Mouse (Mus musculus): ENCODE results near the gene Nlrc5. TPM values are rescaled to one million over a fixed set of nuclear protein-coding genes. Genes with fewer than 3 reads are reported as not detected.
"Not testable (repeated sequence)": the region's sequence is repeated elsewhere in the genome, so short reads cannot be mapped to it uniquely, and the experiment has no call there.

Gene Nlrc5
- polyA plus RNA-seq, 1 experiment from 2014 or later = 0.13 TPM

DNA sequence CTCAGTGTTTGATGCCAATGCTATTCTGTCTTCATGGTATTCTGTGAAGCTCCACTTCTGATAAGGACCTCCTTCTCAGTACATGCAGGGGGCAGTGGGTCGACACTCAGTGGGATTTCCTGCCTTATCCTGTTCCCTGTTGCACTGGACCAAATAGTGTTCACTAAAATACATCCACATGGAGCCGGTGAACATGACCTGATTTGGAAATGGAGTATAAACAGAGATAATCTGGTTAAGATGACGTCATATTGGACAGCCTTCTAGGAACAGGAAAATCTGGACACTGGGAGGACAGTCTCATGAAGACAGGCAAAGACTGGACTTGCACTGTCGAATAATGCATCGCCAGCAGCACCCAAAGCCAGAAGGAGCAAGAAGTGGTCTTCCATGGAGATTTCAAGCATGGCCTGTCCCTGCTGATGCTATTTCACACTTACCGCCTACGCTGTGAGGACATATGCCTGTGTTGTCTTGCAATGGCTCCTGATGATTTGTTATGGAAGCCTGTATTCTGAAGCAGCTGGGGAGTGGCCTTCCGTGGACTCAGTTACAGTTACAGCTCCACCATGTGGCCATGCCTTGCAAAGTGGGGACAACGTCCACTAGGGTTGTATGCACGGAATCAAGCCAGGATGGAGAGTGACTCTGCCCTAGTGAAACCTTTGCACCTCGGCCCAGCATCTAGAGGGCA, 37.0 kb upstream of the Nlrc5 start:
- H3K9ac ChIP-seq = no peak overlapping the region
- H3K4me2 ChIP-seq = no peak overlapping the region
- peaks cover 32% of the 10 kb centered on the region for H3K36me3 ChIP-seq (replicated peaks)
- H3K4me3 ChIP-seq (replicated peaks) = no peak overlapping the region
- H3K4me1 ChIP-seq = no peaks in the 10 kb centered on the region
- H3K27me3 ChIP-seq = no peaks in the 10 kb centered on the region
- no peak for ATAC-seq (ENCODE audit: low FRiP score)
- no peaks in the 10 kb centered on the region for H3K9me3 ChIP-seq
- WGBS = 70% methylated on average over 11 of the region's 11 CpGs
- no peak overlapping the region for H3K27ac ChIP-seq

GRCm38 (mm10) chr8:94398587-94398986, 35.6 kb upstream of the Nlrc5 start:
- 86% methylated on average over 6 of the region's 6 CpGs for WGBS
- H3K27me3 ChIP-seq = no peaks in the 10 kb centered on the region
- no peak overlapping the region for H3K27ac ChIP-seq
- H3K9ac ChIP-seq = no peak overlapping the region
- ATAC-seq (ENCODE audit: low FRiP score) = no peak
- H3K4me3 ChIP-seq (replicated peaks) = no peak overlapping the region
- peaks cover 22% of the 10 kb centered on the region for H3K36me3 ChIP-seq (replicated peaks)
- no peak overlapping the region for H3K4me2 ChIP-seq
- H3K9me3 ChIP-seq = no peaks in the 10 kb centered on the region
- H3K4me1 ChIP-seq = no peaks in the 10 kb centered on the region

DNA sequence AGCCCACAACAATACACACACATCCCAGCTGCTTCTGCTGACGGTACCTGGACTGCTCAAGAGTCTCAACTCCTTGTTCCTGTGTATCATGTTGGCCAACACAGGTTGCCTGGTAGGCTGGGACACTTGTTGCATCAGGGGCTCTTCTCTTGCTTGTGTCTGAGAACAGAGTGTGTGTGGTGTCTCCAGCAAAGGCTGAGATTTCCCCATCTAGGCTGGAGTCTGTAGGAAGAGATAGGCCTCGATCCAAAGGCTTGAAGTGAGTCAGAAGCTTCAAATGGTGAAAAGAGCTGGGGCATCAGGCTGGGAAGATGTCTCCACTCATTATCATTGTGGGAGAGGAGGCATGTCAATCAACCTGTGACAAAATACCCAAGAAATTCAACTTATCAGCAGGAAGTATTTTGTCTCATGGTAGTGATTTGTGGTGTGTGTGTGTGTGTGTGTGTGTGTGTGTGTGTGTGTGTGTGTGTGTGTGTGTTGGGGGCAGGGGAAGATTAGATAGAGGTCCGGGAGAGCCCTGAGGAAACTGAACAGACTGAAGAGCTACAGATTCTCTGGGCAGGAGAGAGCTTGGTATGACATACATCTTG, 34.7 kb upstream of the Nlrc5 start:
- WGBS = 79% methylated on average over 3 of the region's 3 CpGs
- peaks cover 13% of the 10 kb centered on the region for H3K36me3 ChIP-seq (replicated peaks)
- no peaks in the 10 kb centered on the region for H3K27me3 ChIP-seq
- H3K9me3 ChIP-seq = no peaks in the 10 kb centered on the region
- H3K4me2 ChIP-seq = no peak overlapping the region
- no peak for ATAC-seq (ENCODE audit: low FRiP score)
- H3K4me1 ChIP-seq = no peaks in the 10 kb centered on the region
- no peak overlapping the region for H3K27ac ChIP-seq
- no peak overlapping the region for H3K4me3 ChIP-seq (replicated peaks)
- H3K9ac ChIP-seq = no peak overlapping the region

DNA sequence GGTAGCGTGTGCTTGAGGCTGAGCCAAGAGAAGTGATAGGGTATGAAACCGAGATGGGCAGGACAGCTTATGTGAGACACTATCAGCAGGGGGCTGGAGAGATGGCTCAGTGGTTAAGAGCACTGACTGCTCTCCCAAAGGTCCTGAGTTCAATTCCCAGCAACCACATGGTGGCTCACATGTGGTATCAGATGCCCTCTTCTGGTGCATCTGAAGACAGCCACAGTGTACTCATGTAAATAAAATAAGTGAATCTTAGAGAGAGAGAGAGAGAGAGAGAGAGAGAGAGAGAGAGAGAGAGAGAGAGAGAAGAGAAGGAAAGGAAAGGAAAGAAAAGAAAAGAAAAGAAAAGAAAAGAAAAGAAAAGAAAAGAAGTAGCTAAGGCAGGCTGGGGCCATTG, 34.2 kb upstream of the Nlrc5 start:
- H3K9me3 ChIP-seq; H3K27ac ChIP-seq; H3K4me2 ChIP-seq; H3K9ac ChIP-seq; H3K36me3 ChIP-seq (replicated peaks); H3K4me3 ChIP-seq (replicated peaks); H3K27me3 ChIP-seq; ATAC-seq (ENCODE audit: low FRiP score); H3K4me1 ChIP-seq: not testable (repeated sequence)
- 75% methylated on average over 2 of the region's 2 CpGs for WGBS

DNA sequence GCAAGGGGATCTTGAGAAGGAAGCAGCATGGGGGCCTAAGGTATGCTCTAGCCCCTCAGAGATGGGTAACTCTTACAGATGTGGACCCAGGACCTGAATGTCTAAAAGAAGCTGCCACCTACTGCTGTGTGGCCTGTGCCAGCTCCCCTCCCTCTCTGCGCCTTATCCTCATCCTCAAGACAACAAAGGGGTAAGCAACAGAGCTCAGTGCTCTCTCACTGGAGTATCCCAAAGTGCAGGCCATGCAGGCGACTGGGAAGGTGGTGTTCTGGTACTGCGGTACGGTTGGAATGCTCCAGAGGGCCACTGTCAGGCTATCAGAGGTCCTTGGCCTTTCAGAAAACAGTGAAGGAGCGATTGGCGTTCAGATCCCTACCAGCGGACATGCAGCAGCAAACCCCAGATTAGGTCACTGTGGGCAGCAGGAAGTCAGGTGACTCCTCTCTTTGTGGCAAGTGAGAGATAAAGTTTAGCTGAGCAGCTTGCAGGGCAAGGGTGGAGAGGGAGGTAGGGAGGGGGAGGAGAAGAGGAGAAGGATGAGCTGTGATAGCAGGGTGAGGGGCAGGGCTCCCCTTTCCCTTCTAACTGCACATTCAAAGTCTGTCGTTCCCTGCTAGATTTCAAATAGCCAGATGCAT, 25.6 kb upstream of the Nlrc5 start:
- 62% methylated on average over 8 of the region's 8 CpGs for WGBS

DNA sequence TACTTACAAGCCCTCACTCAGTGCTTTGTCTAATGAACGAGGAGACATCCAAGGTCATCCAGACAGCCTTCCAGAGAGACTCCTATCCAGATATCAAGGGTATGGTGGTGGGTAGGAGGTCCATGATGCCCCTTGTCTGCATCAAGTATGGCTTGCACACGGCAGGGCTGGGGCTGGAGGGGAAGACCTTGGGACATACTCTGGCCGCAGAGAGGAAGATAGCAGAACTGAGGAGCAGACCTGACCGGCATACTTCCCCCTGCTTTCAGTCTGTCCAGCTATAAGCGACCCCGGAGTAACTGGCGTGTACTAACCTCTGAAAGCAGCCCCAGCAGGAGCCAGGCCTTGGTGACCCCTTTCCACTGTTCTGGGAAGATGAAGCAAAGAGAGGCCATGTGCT, 24.6 kb upstream of the Nlrc5 start:
- Histone ChIP-seq H3K27me3 (no peaks in the 10 kb centered on the region), H3K4me2 (no peak overlapping the region), H3K4me1 (no peaks in the 10 kb centered on the region), H3K27ac (no peak overlapping the region), H3K9me3 (no peaks in the 10 kb centered on the region), H3K36me3 (replicated peaks) (no peaks in the 10 kb centered on the region), H3K4me3 (replicated peaks) (no peak overlapping the region), H3K9ac (no peak overlapping the region)
- WGBS = 89% methylated on average over 7 of the region's 7 CpGs
- ATAC-seq (ENCODE audit: low FRiP score) = no peak

More for the DNA sequence above, 25.6 kb upstream of the Nlrc5 start:
- no peaks in the 10 kb centered on the region for H3K9me3 ChIP-seq
- no peak overlapping the region for H3K27ac ChIP-seq
- no peaks in the 10 kb centered on the region for H3K36me3 ChIP-seq (replicated peaks)
- H3K4me1 ChIP-seq = no peaks in the 10 kb centered on the region
- no peak overlapping the region for H3K9ac ChIP-seq
- H3K4me2 ChIP-seq = no peak overlapping the region
- H3K27me3 ChIP-seq = no peaks in the 10 kb centered on the region
- no peak overlapping the region for H3K4me3 ChIP-seq (replicated peaks)
- ATAC-seq (ENCODE audit: low FRiP score) = no peak

- Histone ChIP-seq H3K4me1 (no peaks in the 10 kb centered on the region), H3K27ac (no peak overlapping the region), H3K9ac (no peak overlapping the region), H3K36me3 (replicated peaks) (no peaks in the 10 kb centered on the region), H3K27me3 (no peaks in the 10 kb centered on the region), H3K4me3 (replicated peaks) (no peak overlapping the region), H3K9me3 (no peaks in the 10 kb centered on the region), H3K4me2 (no peak overlapping the region)
- WGBS = 89% methylated on average over 6 of the region's 6 CpGs
- no peak for ATAC-seq (ENCODE audit: low FRiP score)
Observed at GRCm38 (mm10) chr8:94412518-94412917, 21.6 kb upstream of the Nlrc5 start.

GRCm38 (mm10) chr8:94413509-94413908, 20.6 kb upstream of the Nlrc5 start:
- H3K9me3 ChIP-seq = no peaks in the 10 kb centered on the region
- H3K27me3 ChIP-seq = no peaks in the 10 kb centered on the region
- H3K9ac ChIP-seq = no peak overlapping the region
- WGBS = 90% methylated on average over 6 of the region's 6 CpGs
- H3K4me3 ChIP-seq (replicated peaks) = no peak overlapping the region
- no peak for ATAC-seq (ENCODE audit: low FRiP score)
- no peaks in the 10 kb centered on the region for H3K4me1 ChIP-seq
- no peak overlapping the region for H3K4me2 ChIP-seq
- no peak overlapping the region for H3K27ac ChIP-seq
- H3K36me3 ChIP-seq (replicated peaks) = no peaks in the 10 kb centered on the region

- H3K9ac ChIP-seq = no peak overlapping the region
- H3K4me1 ChIP-seq = no peaks in the 10 kb centered on the region
- H3K4me2 ChIP-seq = no peak overlapping the region
- no peak for ATAC-seq (ENCODE audit: low FRiP score)
- 75% methylated on average over 2 of the region's 2 CpGs for WGBS
- H3K36me3 ChIP-seq (replicated peaks) = no peaks in the 10 kb centered on the region
- no peak overlapping the region for H3K27ac ChIP-seq
- H3K27me3 ChIP-seq = no peaks in the 10 kb centered on the region
- no peak overlapping the region for H3K4me3 ChIP-seq (replicated peaks)
- no peaks in the 10 kb centered on the region for H3K9me3 ChIP-seq
Observed at GRCm38 (mm10) chr8:94415218-94415617, 18.9 kb upstream of the Nlrc5 start.

DNA sequence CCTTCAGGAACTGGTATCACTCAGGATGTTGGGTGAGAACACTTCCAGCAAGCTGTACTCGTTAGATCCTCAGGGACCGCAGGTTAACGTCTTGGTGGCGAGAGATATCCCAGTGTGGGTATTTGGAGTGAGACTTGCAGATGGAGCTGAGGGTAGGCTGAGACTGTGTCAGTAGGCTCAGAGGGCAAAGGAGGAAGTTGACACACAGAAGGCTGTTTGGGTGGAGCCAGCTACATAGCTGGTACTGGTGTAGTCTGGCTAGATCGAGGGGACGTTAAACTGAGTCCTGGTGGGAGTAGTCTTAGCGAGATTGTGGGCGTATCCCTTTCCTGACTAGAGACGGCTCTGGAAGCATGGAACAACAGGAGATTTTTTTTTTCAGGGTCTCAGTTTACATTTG, 16.1 kb upstream of the Nlrc5 start:
- no peaks in the 10 kb centered on the region for H3K27me3 ChIP-seq
- H3K27ac ChIP-seq = no peak overlapping the region
- H3K4me3 ChIP-seq (replicated peaks) = no peak overlapping the region
- ATAC-seq (ENCODE audit: low FRiP score) = no peak
- H3K4me1 ChIP-seq = no peaks in the 10 kb centered on the region
- H3K4me2 ChIP-seq = no peak overlapping the region
- H3K36me3 ChIP-seq (replicated peaks) = no peaks in the 10 kb centered on the region
- no peak overlapping the region for H3K9ac ChIP-seq
- H3K9me3 ChIP-seq = no peaks in the 10 kb centered on the region
- WGBS = 83% methylated on average over 9 of the region's 9 CpGs

DNA sequence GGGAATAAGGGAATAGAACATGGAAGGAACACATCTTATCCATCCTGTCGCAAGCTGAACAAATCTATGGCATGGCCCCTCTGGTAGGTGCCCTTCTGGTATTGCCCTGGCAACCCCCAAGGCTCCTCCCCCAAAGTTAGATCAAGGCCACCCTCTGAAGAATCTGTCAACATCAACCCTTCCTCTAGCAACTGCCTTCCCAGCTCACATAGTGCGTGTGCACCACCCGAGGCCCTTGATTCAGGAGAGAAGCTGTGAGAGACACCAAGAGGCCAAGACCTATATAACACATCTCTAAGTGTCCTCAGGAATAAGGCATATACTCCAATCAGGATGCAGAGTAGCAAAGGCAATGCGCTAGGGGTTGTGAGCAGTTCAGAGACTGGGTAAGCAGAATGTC, 11.9 kb upstream of the Nlrc5 start:
- no peak overlapping the region for H3K4me2 ChIP-seq
- no peak overlapping the region for H3K27ac ChIP-seq
- H3K27me3 ChIP-seq = no peaks in the 10 kb centered on the region
- WGBS = 96% methylated on average over 4 of the region's 4 CpGs
- H3K9me3 ChIP-seq = no peaks in the 10 kb centered on the region
- no peak for ATAC-seq (ENCODE audit: low FRiP score)
- no peaks in the 10 kb centered on the region for H3K36me3 ChIP-seq (replicated peaks)
- H3K9ac ChIP-seq = no peak overlapping the region
- H3K4me1 ChIP-seq = no peaks in the 10 kb centered on the region
- H3K4me3 ChIP-seq (replicated peaks) = no peak overlapping the region

GRCm38 (mm10) chr8:94427953-94428352, 6.2 kb upstream of the Nlrc5 start:
- Histone ChIP-seq H3K27me3 (peaks cover 11% of the 10 kb centered on the region), H3K4me2 (no peak overlapping the region), H3K4me1 (no peaks in the 10 kb centered on the region), H3K4me3 (replicated peaks) (no peak overlapping the region), H3K27ac (no peak overlapping the region), H3K9ac (no peak overlapping the region), H3K9me3 (no peaks in the 10 kb centered on the region), H3K36me3 (replicated peaks) (no peaks in the 10 kb centered on the region)
- no peak for ATAC-seq (ENCODE audit: low FRiP score)
- 82% methylated on average over 10 of the region's 10 CpGs for WGBS

DNA sequence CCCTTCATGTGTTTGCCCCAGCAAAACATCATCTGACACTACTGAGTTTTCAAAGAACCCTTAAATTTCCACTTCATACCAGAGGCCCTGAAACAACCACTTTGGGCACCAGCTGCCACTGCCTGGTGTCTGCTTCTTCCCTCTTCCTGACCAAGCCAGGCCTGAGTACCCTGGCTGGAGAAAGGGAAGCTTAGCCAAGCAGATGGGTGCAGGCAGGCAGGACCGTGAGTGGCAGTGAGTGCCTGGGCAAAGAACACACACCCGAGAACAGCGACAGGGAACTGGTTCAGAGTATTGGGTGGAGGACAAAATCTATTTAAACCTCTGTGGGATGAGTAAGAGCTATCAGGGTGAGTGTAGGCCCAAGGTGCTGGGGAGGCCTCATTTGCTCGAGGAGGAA, 5.7 kb upstream of the Nlrc5 start:
- no peaks in the 10 kb centered on the region for H3K9me3 ChIP-seq
- no peaks in the 10 kb centered on the region for H3K36me3 ChIP-seq (replicated peaks)
- 76% methylated on average over 4 of the region's 4 CpGs for WGBS
- no peak overlapping the region for H3K4me3 ChIP-seq (replicated peaks)
- no peak overlapping the region for H3K4me2 ChIP-seq
- H3K9ac ChIP-seq = no peak overlapping the region
- H3K4me1 ChIP-seq = no peaks in the 10 kb centered on the region
- H3K27me3 ChIP-seq = peaks cover 16% of the 10 kb centered on the region
- no peak overlapping the region for H3K27ac ChIP-seq
- no peak for ATAC-seq (ENCODE audit: low FRiP score)
